Mouse (Mus musculus): ENCODE results near the gene Ptma.

DNA sequence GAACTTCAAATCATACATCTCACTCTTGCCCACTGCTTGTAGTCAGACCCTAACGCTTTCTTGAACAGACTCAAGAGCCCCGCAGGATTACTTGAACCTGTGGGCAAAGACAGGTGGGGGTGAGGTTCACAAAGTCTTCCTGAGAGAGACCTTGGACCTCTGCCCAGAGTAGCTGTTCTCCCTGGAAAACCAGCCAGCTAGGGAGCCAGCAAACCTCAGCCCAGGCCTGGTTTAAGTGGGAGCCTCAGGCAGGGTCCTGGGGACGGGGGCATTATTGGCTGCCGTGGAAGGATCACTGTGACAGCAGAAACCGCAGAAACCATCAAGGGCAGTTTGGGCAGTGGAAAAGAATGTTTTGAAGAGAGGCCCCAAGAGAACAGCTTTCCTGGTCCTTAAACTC lies 29.2 kb upstream of the Ptma start:
- TF ChIP-seq CTCF (IDR thresholded peaks at IDR 0.05; ENCODE audit: extremely low read depth, insufficient read depth, insufficient read length, insufficient replicate concordance) = no peak
- no peak for TF ChIP-seq POLR2A (IDR thresholded peaks at IDR 0.05; ENCODE audit: low read depth, low read length)
